Mouse (Mus musculus): Measurements from ENCODE around the gene Itih4.

Gene Itih4

DNA sequence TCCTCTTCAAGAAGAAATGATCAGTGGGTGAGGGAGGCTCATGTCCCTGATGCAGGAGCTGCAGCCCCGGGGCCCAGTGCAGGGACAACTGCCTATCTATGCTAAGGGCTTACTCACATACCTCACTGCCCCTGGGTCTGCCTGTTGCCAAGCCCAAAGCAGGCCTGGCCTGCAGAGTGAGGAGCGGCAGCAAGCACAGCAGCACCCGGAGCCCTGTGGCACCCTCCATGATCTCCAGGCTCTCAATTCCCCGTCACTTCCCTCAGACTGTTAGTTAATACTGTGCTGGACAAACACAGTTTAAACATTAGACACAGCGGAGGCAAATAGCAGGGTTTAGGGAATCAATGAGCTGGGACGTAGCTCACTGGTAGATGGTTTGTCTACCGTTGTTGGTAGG is 56.8 kb downstream of the Itih4 start, which contains the start of gene Itih1:
Gene Itih1, minus strand, starts transcription at position 252 of the 400 bp plus-strand sequence.
- DNase-seq (ENCODE audit: low read depth, low spot score), result no peak

DNA sequence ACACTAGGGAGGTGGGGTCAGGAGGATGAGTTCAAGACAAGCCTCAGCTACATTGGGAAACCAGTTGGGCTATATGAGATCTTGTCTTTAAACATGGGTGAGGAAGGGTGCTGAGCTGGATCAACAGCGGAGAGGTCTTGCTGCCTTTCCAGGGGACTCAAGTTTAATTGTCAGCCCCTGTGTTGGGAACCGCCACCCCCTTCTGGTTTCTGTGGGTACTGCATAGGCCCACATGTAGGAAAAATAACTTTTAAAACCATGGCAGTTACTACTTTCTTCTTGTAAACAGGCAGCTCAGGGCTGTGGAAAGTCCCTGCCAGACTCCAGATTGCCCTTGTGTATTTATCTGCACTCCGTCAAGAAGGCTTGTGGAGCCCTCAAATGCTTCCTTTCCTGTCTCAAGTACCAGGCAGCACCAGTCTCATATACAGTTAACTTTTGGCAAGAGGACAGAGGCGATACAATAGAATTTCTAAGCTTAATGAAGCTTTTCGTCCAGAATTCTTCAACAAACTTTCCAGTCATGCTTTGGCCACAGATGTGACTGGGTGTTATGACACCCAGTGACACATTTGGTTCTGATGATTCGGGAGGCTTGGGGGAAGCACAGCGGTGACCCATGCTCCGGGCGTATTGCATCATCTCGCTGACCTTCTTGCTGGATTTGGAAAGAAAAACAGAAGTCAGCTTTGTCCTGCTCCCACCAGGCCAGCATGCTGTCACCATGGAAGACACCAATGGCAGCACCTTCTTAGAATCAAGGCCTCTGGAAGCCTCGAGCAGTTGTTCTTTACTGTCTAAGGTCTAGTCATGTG is 57.8 kb downstream of the Itih4 start:
- peak; percentile 33 for DNase-seq (ENCODE audit: low read depth, low spot score)

DNA sequence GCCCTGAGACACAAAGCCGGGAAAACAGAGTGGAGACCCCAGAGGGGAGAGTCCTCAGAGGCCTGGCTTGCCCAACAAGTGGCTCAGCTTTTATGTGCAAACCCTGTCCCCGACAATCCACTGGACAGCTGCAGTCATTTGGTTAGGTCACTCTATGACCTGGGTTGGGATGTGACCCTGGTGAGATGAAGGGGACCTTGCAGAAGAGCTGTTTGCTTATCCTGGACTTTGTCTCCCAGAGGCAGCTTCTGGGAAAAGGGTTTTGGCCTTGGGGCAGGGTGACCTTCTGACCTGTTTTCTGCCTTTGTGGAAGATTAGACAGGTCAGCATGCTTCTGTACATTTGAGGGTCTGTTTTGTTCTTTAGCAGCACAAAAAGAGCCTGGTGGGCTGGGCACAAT is 58.5 kb downstream of the Itih4 start:
- no peak for DNase-seq (ENCODE audit: low read depth, low spot score)

DNA sequence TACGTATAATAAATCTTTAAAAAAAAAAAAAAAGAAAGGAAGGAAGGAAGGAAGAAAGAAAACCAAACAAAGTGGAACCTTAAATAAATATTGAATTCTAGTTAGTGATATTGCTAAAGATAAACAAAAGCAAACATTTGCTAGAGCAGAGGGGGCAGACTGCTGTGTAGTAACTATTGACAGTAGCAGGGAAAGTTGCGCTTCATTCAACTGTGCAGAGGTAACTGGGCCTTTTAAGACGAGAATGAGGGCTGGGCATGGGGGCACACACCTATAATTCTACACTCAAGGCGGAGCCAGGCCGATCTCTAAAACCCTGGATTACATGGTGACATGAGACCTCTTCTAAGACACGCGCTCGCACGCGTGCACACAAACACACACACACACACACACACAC is 63.7 kb downstream of the Itih4 start:
- DNase-seq (ENCODE audit: low read depth, low spot score), result no peak

DNA sequence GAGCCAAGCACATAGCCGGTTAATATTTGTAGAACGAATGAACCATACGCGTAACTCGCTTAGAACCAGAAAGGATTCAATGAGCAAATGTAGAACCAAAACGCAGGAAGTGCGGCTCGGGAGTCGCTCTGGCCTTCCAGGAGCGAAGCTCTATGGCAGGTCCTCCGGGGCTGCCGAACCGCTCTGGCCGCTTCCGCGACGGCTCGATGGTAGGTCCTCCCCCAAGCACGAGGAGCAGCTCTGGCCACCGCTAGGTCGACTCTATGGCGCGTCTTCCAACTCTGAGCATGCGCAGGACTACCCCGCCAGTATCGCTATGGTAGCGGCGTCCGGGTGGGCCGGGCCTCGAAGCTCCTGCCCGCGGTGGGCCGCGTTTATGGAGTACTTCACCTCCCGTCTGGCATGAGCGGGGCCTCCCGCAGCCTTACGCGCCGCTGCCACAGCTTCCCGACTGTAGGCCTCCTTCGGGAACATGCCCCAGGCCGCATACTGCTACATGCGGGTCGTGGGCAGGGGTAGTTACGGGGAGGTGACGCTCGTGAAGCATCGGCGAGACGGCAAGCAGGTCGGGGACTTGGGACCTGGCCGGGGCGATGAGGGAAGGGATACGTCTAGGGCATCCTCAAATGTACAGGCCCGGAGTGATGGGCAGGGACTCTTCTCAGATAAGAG is 65.0 kb downstream of the Itih4 start, which contains the start of gene Nek4:
Gene Nek4, plus strand, starts transcription at position 224 of the 672 bp plus-strand sequence.
- peak; percentile 99 for DNase-seq (ENCODE audit: low read depth, low spot score)

All from brain, adult 2 months (tissue).